Mouse (Mus musculus) cerebellum, postnatal 10 days (tissue): ENCODE measurements at regions not wholly inside any gene's neighbourhood (a gene's known extent, or its start where the extent isn't known, plus 50 kb on each side); places are given as distances from the start of the nearest gene placed in this dataset.

Source experiments
- DNase-seq, 2 experiments: peaks; one replicate each; pipeline ENCODE4 v3.0.0; 2021; ENCODE audit warnings: mixed read lengths in 2 of 2

- no peak for DNase-seq
Measured at GRCm38 (mm10) chr2:72674856-72675440, 199.0 kb downstream of the Cdca7 start.

- no peak for DNase-seq
Measured at GRCm38 (mm10) chr2:72677731-72678130, 201.8 kb downstream of the Cdca7 start.

GRCm38 (mm10) chr2:72688031-72688430, 212.1 kb downstream of the Cdca7 start:
- DNase-seq = no peak

GRCm38 (mm10) chr2:72701081-72701480, 225.1 kb downstream of the Cdca7 start:
- DNase-seq = peak in 1 of 2 experiments; percentile 23

GRCm38 (mm10) chr2:72703238-72703637, 227.3 kb downstream of the Cdca7 start:
- no peak for DNase-seq

- no peak for DNase-seq
Measured at GRCm38 (mm10) chr2:72707676-72708659, 232.0 kb downstream of the Cdca7 start.

GRCm38 (mm10) chr2:72716931-72717330, 241.0 kb downstream of the Cdca7 start:
- peak; percentile 53 to 57 for DNase-seq

GRCm38 (mm10) chr2:72728699-72729098, 251.5 kb downstream of the Sp3 start:
- peak; percentile 85 to 88 for DNase-seq

- DNase-seq = no peak
Measured at GRCm38 (mm10) chr2:72733371-72733770, 246.9 kb downstream of the Sp3 start.

- DNase-seq = no peak
Measured at GRCm38 (mm10) chr2:72735035-72735434, 245.2 kb downstream of the Sp3 start.

GRCm38 (mm10) chr2:72736685-72737084, 243.6 kb downstream of the Sp3 start:
- no peak for DNase-seq

- peak; percentile 79 to 85 for DNase-seq
Measured at GRCm38 (mm10) chr2:72740391-72741361, 239.6 kb downstream of the Sp3 start.

- peak in 1 of 2 experiments; percentile 13 for DNase-seq
Measured at GRCm38 (mm10) chr2:72741746-72742145, 238.5 kb downstream of the Sp3 start.

GRCm38 (mm10) chr2:72743651-72744050, 236.6 kb downstream of the Sp3 start:
- DNase-seq = peak; percentile 91 to 93

GRCm38 (mm10) chr2:72744901-72745300, 235.3 kb downstream of the Sp3 start:
- peak; percentile 44 to 60 for DNase-seq

- DNase-seq = peak; percentile 90 to 93
Measured at GRCm38 (mm10) chr2:72746476-72747215, 233.6 kb downstream of the Sp3 start.

- DNase-seq = no peak
Measured at GRCm38 (mm10) chr2:72747299-72747698, 232.9 kb downstream of the Sp3 start.

GRCm38 (mm10) chr2:72749495-72749894, 230.8 kb downstream of the Sp3 start:
- no peak for DNase-seq

GRCm38 (mm10) chr2:72751441-72751840, 228.8 kb downstream of the Sp3 start:
- DNase-seq = peak in 1 of 2 experiments; percentile 12

- DNase-seq = peak; percentile 47 to 61
Measured at GRCm38 (mm10) chr2:72752624-72753176, 227.5 kb downstream of the Sp3 start.
